ENCODE assay signal across 8 mouse cellular contexts in genomic region chr9:103201561-103202260, GRCm38 (mm10). TPM values are rescaled to one million over a fixed set of nuclear protein-coding genes. Genes with fewer than 3 reads are reported as not detected.
DNase-seq lines count a peak whose midpoint lies in the region; ATAC-seq and TF ChIP-seq lines count a peak whose summit lies in the region.

TSS of gene Srprb (minus strand) at chr9:103202137.

- TF ChIP-seq CTCF in cortical plate, adult 2 months (IDR thresholded peaks at IDR 0.05; ENCODE audit: extremely low read depth, insufficient read depth, low read length), result no peak

- H3K27me3 ChIP-seq in megakaryocyte, embryonic 14.5 days (replicated peaks), result no peaks in the 10 kb centered on the region

- H3K9me3 ChIP-seq in megakaryocyte, embryonic 14.5 days, result peaks cover 3% of the 10 kb centered on the region; the same call in 1 of the 2 replicates

- peaks cover 2% of the 10 kb centered on the region; the same call in 1 of the 2 replicates for H3K4me1 ChIP-seq in cortical plate, adult 2 months (ENCODE audit: control insufficient read depth, insufficient read depth, low read length)
- peaks cover 25% of the 10 kb centered on the region; the same call in 1 of the 2 replicates for H3K4me1 ChIP-seq in megakaryocyte, embryonic 14.5 days

- H3K4me3 ChIP-seq in cortical plate, adult 2 months (ENCODE audit: insufficient read depth, low read length), result peak within 1 kb of the TSS; percentile 91
- H3K4me3 ChIP-seq in megakaryocyte, embryonic 14.5 days (replicated peaks), result peak within 1 kb of the TSS; percentile 96

- peak; percentile 85 to 88 for DNase-seq in gastrocnemius, adult 8-10 months (ENCODE audit: low spot score in 2 of 2)
- peak; percentile 53 for DNase-seq in hindlimb bud, embryonic 11.5 days (ENCODE audit: extremely low spot score, low read depth, low spot score)
- peak; percentile 79 to 86 for DNase-seq in left cerebral cortex, adult 8-10 months (ENCODE audit: low spot score in 2 of 2)
- peak; percentile 96 for DNase-seq in right cerebral cortex, postnatal 10 days (ENCODE audit: low spot score in 2 of 2)
- DNase-seq in urinary bladder, postnatal 25 days (ENCODE audit: low spot score), result peak; percentile 93

- ATAC-seq in activated CD4-positive, CD25-positive, alpha-beta regulatory T cell, adult 4 months, result peak; percentile 100

- H3K36me3 ChIP-seq in megakaryocyte, embryonic 14.5 days (replicated peaks; ENCODE audit: low read length), result peaks cover 27% of the 10 kb centered on the region

- H3K27ac ChIP-seq in cortical plate, adult 2 months (ENCODE audit: insufficient read depth, low read length), result no peak within 1 kb of the TSS

- peak; percentile 51; the same call in 1 of the 2 replicates for TF ChIP-seq POLR2A in cortical plate, adult 2 months (IDR thresholded peaks at IDR 0.05; ENCODE audit: extremely low read depth, insufficient read depth, low read length)

RNA-seq across cellular contexts. Expression of gene Srprb, which starts in this region (rescaled TPM):
- 10 to 100 TPM; 22.9 to 28.7 TPM for polyA plus RNA-seq in activated CD4-positive, CD25-positive, alpha-beta regulatory T cell, adult 4 months (2017; shearing (Covaris generic))
- polyA plus RNA-seq in cortical plate, adult 2 months (2012; rRNA removed), result 32.2 and 35.3 TPM in 2 replicates
- total RNA-seq in gastrocnemius, adult 8-10 months (2022), result 10 to 100 TPM; 15.1 to 18.3 (median 16.9) TPM
- total RNA-seq in left cerebral cortex, adult 8-10 months (2022), result 10 to 100 TPM; 17.5 to 18.8 (median 17.9) TPM
- polyA plus RNA-seq in megakaryocyte, embryonic 14.5 days (2012; ENCODE audit: insufficient read depth, low replicate concordance), result 22.2 and 55.1 TPM in 2 replicates
